Mouse (Mus musculus) embryo, embryonic 10 days (tissue): ENCODE measurements at regions not wholly inside any gene's neighbourhood (a gene's known extent, or its start where the extent isn't known, plus 50 kb on each side); places are given as distances from the start of the nearest gene placed in this dataset.

ENCODE experiments used
- DNase-seq: peaks from one replicate; pipeline ENCODE4 v3.0.0-alpha.2; 2015; ENCODE audit warnings: low spot score

GRCm38 (mm10) chr2:9689518-9689917 is 191.5 kb upstream of the 4930412O13Rik start:
- no peak for DNase-seq

- no peak for DNase-seq
These were observed 189.5 kb upstream of the 4930412O13Rik start for GRCm38 (mm10) chr2:9691506-9691905.

- DNase-seq, result no peak
These were observed 189.1 kb upstream of the 4930412O13Rik start for GRCm38 (mm10) chr2:9691906-9692305.

- no peak for DNase-seq
These were observed 187.7 kb upstream of the 4930412O13Rik start for GRCm38 (mm10) chr2:9693351-9693750.

- DNase-seq, result no peak
These were observed 186.9 kb upstream of the 4930412O13Rik start for GRCm38 (mm10) chr2:9694178-9694577.

- no peak for DNase-seq
These were observed 183.3 kb upstream of the 4930412O13Rik start for GRCm38 (mm10) chr2:9697591-9698345.

GRCm38 (mm10) chr2:9704266-9704665 is 176.8 kb upstream of the 4930412O13Rik start:
- DNase-seq, result no peak

- DNase-seq, result no peak
These were observed 171.6 kb upstream of the 4930412O13Rik start for GRCm38 (mm10) chr2:9709466-9709865.

GRCm38 (mm10) chr2:9717904-9718303 is 163.1 kb upstream of the 4930412O13Rik start:
- no peak for DNase-seq

GRCm38 (mm10) chr2:9733243-9733642 is 147.8 kb upstream of the 4930412O13Rik start:
- no peak for DNase-seq

GRCm38 (mm10) chr2:9744181-9744580 is 136.9 kb upstream of the 4930412O13Rik start:
- no peak for DNase-seq

GRCm38 (mm10) chr2:9749829-9750788 is 130.9 kb upstream of the 4930412O13Rik start:
- no peak for DNase-seq

- no peak for DNase-seq
These were observed 127.4 kb upstream of the 4930412O13Rik start for GRCm38 (mm10) chr2:9753691-9754090.

GRCm38 (mm10) chr2:9754153-9754552 is 126.9 kb upstream of the 4930412O13Rik start:
- DNase-seq, result no peak

GRCm38 (mm10) chr2:9757770-9758420 is 123.2 kb upstream of the 4930412O13Rik start:
- DNase-seq, result no peak

GRCm38 (mm10) chr2:9758983-9759382 is 122.1 kb upstream of the 4930412O13Rik start:
- DNase-seq, result no peak

- no peak for DNase-seq
These were observed 121.5 kb upstream of the 4930412O13Rik start for GRCm38 (mm10) chr2:9759389-9760104.

GRCm38 (mm10) chr2:9780159-9780558 is 100.9 kb upstream of the 4930412O13Rik start:
- no peak for DNase-seq

GRCm38 (mm10) chr2:9782698-9783097 is 98.4 kb upstream of the 4930412O13Rik start:
- DNase-seq, result no peak

GRCm38 (mm10) chr2:9791970-9792369 is 89.1 kb upstream of the 4930412O13Rik start:
- no peak for DNase-seq

GRCm38 (mm10) chr2:9792381-9792780 is 88.7 kb upstream of the 4930412O13Rik start:
- DNase-seq, result no peak

GRCm38 (mm10) chr2:9795401-9795800 is 85.7 kb upstream of the 4930412O13Rik start:
- no peak for DNase-seq
